Mouse (Mus musculus) cortical plate, adult 2 months (tissue): ENCODE results near the gene Foxo6.

ENCODE experiments used
- CTCF ChIP-seq: fragments of 200-500 bp; IDR thresholded peaks from 2 replicates; pipeline ENCODE4 v1.5.1; 2011; ENCODE audit warnings: mild to moderate bottlenecking, control low read depth, low read length; ENCODE audit not compliant: insufficient read depth; ENCODE audit errors: extremely low read depth
- POLR2A ChIP-seq: fragments of 200-500 bp; IDR thresholded peaks from 2 replicates; pipeline ENCODE4 v1.6.1; 2011; ENCODE audit warnings: mild to moderate bottlenecking, low read length, control low read depth; ENCODE audit not compliant: insufficient read depth; ENCODE audit errors: extremely low read depth

DNA sequence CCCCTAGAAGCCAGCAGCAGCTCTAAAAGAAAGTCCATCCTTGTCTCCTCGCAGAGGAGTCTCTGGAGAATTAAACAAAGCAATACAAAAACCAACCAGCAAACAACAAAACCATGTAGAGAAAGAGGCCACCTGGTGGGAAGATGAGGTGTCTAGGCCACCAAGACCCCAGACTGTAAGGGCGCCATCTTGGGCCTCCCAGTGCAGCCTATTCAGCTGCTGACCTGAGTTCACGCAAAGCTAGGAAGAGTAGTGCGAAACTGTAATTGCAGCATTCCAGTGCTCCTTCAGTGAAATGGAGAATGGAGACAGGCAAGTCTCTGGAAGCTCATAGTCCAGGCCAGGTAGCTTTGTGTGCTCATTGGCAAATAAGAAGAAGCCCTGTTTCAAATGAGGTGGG, 47.2 kb upstream of the Foxo6 start:
- no peak for TF ChIP-seq CTCF
- TF ChIP-seq POLR2A, result no peak
